Mouse (Mus musculus): ENCODE results near the gene Actr5. TPM values are rescaled to one million over a fixed set of nuclear protein-coding genes. Genes with fewer than 3 reads are reported as not detected.

Actr5 gene
- polyA plus RNA-seq, 1 experiment from 2014 or later: 7.2 TPM

DNA sequence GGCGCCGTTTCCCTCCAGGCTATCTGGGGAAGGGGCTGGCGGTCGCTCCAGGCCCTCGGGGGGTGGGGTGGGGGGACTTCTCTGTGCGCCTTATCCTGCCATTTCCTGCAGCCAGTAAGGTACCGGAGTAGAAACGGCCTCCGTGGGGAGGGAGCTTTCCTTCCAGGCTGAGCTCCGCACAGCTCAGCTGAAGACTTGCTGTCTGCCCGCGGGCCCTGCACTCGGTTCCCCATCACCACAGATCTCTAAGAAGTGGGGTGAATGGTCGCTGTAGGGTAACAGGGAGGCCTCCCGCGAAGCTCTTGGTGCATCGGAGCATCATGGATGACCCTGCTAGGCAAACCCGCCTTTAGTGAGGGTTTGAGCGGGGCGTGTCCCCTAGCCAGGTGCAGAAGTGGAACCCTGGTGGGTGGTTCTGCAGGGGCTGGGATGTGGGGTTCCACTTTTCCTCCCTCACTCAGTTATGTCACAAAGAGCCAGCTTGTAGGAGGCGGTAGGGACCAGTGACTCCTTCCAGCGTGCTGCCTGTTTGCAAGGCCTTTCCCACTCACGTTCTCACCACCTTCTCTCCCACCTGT is 43.8 kb downstream of the Actr5 start:
- peak overlapping the region; percentile 84 for H3K4me2 ChIP-seq (ENCODE audit: low read depth, low read length)
- H3K27me3 ChIP-seq (ENCODE audit: control insufficient read depth, insufficient read depth, low read depth, low read length): peaks cover 30% of the 10 kb centered on the region
- peak overlapping the region; percentile 57 for H3K4me3 ChIP-seq (ENCODE audit: low read length)
- no peak for ATAC-seq (ENCODE audit: low read depth)
- H3K36me3 ChIP-seq (ENCODE audit: control insufficient read depth, insufficient read depth, low read length): no peaks in the 10 kb centered on the region
- H3K9ac ChIP-seq (ENCODE audit: low read length): peak overlapping the region; percentile 64
- peak overlapping the region; percentile 15; the same call in 1 of the 2 replicates for H3K27ac ChIP-seq (ENCODE audit: low read length)
- H3K4me1 ChIP-seq (replicated peaks; ENCODE audit: control insufficient read depth, insufficient read depth, low read length): peaks cover 26% of the 10 kb centered on the region
- WGBS: 10% methylated on average over 23 of the region's 23 CpGs
- no peaks in the 10 kb centered on the region for H3K9me3 ChIP-seq (ENCODE audit: control insufficient read depth, low read length)

DNA sequence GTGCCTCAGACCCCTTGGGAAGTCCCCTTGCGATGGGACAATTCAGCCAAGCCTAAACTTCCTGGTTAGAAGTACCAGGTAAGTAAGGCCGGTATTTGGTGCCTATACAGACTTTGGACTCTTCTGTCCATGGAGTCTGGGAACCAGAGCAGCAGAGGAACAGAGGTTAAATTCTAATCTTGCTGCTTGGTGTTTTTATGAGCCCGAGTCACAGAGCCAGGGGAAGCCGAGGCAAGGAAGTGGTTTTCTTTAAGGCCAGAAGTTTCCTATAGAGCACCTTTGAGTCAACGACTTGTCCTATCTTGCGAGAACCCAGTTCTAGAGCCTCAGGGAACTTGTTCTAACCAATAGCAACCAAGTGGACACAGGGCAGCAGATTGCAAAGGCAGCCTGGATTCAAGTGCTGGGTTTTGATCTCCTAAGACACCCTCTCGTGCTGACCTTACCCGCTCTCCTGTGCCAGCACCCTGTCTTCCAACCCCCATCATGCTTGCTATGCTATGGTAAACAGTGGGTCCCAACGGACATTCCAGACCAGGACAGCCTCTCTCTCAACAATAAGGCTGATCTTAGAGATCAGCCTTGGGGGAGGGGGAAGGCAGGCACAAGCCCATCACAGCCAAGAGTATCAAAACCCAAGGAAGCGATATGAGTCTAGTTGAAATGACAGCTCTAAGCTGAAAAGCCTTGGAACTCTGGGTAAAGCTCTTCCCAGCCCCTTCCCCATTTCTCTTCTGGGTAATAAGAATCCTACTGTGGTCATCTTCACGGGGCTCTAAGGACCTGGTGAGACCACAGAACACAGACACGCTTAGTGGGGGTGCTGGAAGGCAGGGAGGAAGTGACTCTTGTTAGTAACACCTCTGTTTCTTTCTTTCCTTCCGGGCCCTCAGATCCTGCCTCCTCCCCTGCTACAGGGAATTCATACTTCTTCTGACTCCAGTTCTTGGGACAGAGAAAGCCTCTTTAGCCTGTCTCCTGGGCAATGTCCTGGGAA is 44.8 kb downstream of the Actr5 start:
- WGBS: 51% methylated on average over 13 of the region's 13 CpGs
- Histone ChIP-seq H3K4me3 (ENCODE audit: low read length) (peak overlapping the region; percentile 57), H3K27ac (ENCODE audit: low read length) (0 out of 2 replicates have a peak overlapping the region, but pooled peaks have one; percentile 10), H3K4me2 (ENCODE audit: low read depth, low read length) (peak overlapping the region; percentile 84), H3K27me3 (ENCODE audit: control insufficient read depth, insufficient read depth, low read depth, low read length) (peaks cover 30% of the 10 kb centered on the region), H3K4me1 (replicated peaks; ENCODE audit: control insufficient read depth, insufficient read depth, low read length) (peaks cover 32% of the 10 kb centered on the region), H3K9ac (ENCODE audit: low read length) (peak overlapping the region; percentile 44; the same call in 1 of the 2 replicates), H3K36me3 (ENCODE audit: control insufficient read depth, insufficient read depth, low read length) (no peaks in the 10 kb centered on the region), H3K9me3 (ENCODE audit: control insufficient read depth, low read length) (no peaks in the 10 kb centered on the region)
- ATAC-seq (ENCODE audit: low read depth): no peak

DNA sequence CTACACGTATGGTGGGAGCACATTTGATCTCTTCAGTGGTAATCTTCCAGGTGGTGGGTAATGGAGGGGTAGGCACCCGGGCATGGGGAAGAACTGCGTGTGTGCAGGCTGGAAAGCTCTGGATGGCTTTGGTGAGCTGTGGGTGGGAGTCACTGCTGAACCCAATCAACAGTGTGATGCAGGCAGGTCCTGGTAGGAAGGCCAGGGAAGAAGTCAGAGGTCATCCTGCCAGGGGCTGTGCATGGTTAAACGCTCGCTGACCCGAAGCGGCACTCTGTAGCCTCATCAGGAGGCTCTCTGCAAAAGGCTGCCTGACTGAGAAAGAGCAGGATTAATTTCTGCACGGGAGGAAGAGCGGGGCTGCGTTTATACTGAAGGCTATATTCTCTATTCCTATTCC is 45.9 kb downstream of the Actr5 start:
- H3K4me1 ChIP-seq (replicated peaks; ENCODE audit: control insufficient read depth, insufficient read depth, low read length): peaks cover 32% of the 10 kb centered on the region
- peak overlapping the region; percentile 84 for H3K4me2 ChIP-seq (ENCODE audit: low read depth, low read length)

DNA sequence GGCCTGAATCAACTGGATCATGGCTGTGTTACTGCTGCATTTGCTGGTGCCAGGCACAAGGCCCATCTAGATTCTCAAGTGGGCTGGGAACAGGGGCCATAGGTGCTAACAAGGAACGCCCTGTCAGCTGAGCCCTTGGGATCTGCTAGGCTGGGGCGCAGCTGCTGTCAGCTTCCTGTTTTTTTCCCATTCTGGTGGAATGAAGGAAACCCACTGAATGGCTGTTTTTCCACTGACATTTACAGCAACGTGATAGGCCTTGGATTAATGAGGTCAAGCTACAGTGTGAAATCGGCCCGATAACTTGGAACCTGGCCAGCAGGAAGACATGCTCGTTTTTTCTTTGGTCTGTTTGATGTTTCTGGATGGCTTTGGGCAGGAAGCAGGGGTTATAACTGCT is 48.1 kb downstream of the Actr5 start:
- Histone ChIP-seq H3K4me3 (ENCODE audit: low read length) (no peak overlapping the region), H3K9ac (ENCODE audit: low read length) (no peak overlapping the region), H3K36me3 (ENCODE audit: control insufficient read depth, insufficient read depth, low read length) (no peaks in the 10 kb centered on the region), H3K4me2 (ENCODE audit: low read depth, low read length) (peak overlapping the region; percentile 5; the same call in 1 of the 2 replicates), H3K27ac (ENCODE audit: low read length) (peak overlapping the region; percentile 71), H3K27me3 (ENCODE audit: control insufficient read depth, insufficient read depth, low read depth, low read length) (peaks cover 13% of the 10 kb centered on the region), H3K4me1 (replicated peaks; ENCODE audit: control insufficient read depth, insufficient read depth, low read length) (peaks cover 23% of the 10 kb centered on the region), H3K9me3 (ENCODE audit: control insufficient read depth, low read length) (no peaks in the 10 kb centered on the region)
- 7% methylated on average over 6 of the region's 6 CpGs for WGBS
- ATAC-seq (ENCODE audit: low read depth): peak; percentile 82

More for the DNA sequence above, 45.9 kb downstream of the Actr5 start:
- H3K4me3 ChIP-seq (ENCODE audit: low read length): peak overlapping the region; percentile 9; the same call in 1 of the 2 replicates
- H3K9ac ChIP-seq (ENCODE audit: low read length): no peak overlapping the region; the same call in 1 of the 2 replicates
- H3K36me3 ChIP-seq (ENCODE audit: control insufficient read depth, insufficient read depth, low read length): no peaks in the 10 kb centered on the region
- WGBS: 55% methylated on average over 10 of the region's 10 CpGs
- no peak overlapping the region for H3K27ac ChIP-seq (ENCODE audit: low read length)
- H3K27me3 ChIP-seq (ENCODE audit: control insufficient read depth, insufficient read depth, low read depth, low read length): peaks cover 30% of the 10 kb centered on the region
- ATAC-seq (ENCODE audit: low read depth): no peak
- no peaks in the 10 kb centered on the region for H3K9me3 ChIP-seq (ENCODE audit: control insufficient read depth, low read length)

DNA sequence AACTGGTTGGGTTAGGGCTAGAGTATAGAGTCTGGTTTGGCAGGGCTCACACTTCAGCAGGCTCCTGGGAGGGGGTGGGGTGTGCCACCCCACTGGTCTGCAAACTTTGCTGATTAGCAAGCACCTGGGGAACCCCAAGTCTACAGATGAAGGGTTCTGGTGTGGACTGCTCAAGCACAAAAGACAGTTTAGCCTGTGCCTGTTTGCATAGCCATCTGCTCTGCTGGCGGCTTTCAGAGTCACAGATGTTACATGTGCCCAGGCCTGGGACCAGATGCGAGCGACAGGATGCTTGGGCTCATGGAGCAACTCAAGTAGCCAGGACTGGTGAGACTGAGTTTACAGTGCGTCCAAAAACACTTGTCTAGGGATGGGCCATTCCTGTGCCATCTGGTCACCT is 48.8 kb downstream of the Actr5 start:
- WGBS: 48% methylated on average over 4 of the region's 4 CpGs
- Histone ChIP-seq H3K9ac (ENCODE audit: low read length) (no peak overlapping the region; the same call in 1 of the 2 replicates), H3K4me3 (ENCODE audit: low read length) (no peak overlapping the region), H3K4me1 (replicated peaks; ENCODE audit: control insufficient read depth, insufficient read depth, low read length) (peaks cover 18% of the 10 kb centered on the region), H3K36me3 (ENCODE audit: control insufficient read depth, insufficient read depth, low read length) (no peaks in the 10 kb centered on the region), H3K27ac (ENCODE audit: low read length) (peak overlapping the region; percentile 62), H3K27me3 (ENCODE audit: control insufficient read depth, insufficient read depth, low read depth, low read length) (peaks cover 7% of the 10 kb centered on the region), H3K9me3 (ENCODE audit: control insufficient read depth, low read length) (no peaks in the 10 kb centered on the region), H3K4me2 (ENCODE audit: low read depth, low read length) (peak overlapping the region; percentile 5; the same call in 1 of the 2 replicates)
- peak; percentile 14; the same call in 1 of the 2 replicates for ATAC-seq (ENCODE audit: low read depth)

DNA sequence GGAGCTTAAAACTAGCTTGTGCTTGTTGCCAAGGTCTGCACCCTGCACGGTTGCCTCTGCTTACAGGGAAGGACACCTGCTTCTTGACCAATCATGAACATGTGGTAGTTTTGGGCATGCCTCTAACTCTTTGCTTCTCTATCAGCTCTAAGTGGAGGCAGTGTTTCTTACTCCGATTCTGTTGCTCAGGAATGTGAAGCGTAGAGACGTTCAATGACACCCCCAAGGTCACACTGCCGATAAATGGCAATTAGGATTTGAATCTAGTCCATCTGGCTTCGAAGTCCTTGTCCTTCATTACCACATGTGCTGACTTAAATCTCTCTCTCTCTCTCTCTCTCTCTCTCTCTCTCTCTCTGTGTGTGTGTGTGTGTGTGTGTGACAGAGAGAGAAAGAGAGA is 49.4 kb downstream of the Actr5 start:
- peaks cover under 1% of the 10 kb centered on the region; the same call in 1 of the 2 replicates for H3K27me3 ChIP-seq (ENCODE audit: control insufficient read depth, insufficient read depth, low read depth, low read length)
- H3K4me2 ChIP-seq (ENCODE audit: low read depth, low read length): 0 out of 2 replicates have a peak overlapping the region, but pooled peaks have one; percentile 7
- 57% methylated on average over 6 of the region's 6 CpGs for WGBS
- H3K36me3 ChIP-seq (ENCODE audit: control insufficient read depth, insufficient read depth, low read length): no peaks in the 10 kb centered on the region
- H3K9ac ChIP-seq (ENCODE audit: low read length): no peak overlapping the region
- no peak overlapping the region for H3K27ac ChIP-seq (ENCODE audit: low read length)
- no peaks in the 10 kb centered on the region for H3K9me3 ChIP-seq (ENCODE audit: control insufficient read depth, low read length)
- no peak overlapping the region for H3K4me3 ChIP-seq (ENCODE audit: low read length)
- H3K4me1 ChIP-seq (replicated peaks; ENCODE audit: control insufficient read depth, insufficient read depth, low read length): peaks cover 18% of the 10 kb centered on the region
- ATAC-seq (ENCODE audit: low read depth): no peak

DNA sequence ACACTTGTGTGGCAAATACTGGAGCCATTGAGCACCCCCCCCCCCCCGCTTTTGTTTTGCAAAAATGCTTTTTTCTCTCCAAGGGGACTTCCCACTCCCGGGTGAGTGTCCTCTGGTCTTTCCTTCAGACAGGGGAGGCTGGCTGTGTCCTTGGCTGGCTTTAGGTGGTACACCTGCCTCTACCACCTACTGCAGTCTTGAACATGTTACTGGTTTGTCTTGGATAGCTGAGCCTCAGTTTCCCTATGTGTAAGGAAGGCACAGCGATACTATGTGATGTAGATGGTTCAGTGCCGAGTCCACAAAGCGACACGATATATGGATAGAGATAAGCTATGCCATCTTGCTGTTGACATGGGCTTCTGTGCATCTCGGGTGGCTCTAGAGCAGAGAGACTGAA is 50.1 kb downstream of the Actr5 start:
- Histone ChIP-seq H3K4me2 (ENCODE audit: low read depth, low read length) (no peak overlapping the region), H3K9me3 (ENCODE audit: control insufficient read depth, low read length) (no peaks in the 10 kb centered on the region), H3K27ac (ENCODE audit: low read length) (no peak overlapping the region), H3K27me3 (ENCODE audit: control insufficient read depth, insufficient read depth, low read depth, low read length) (no peaks in the 10 kb centered on the region), H3K4me3 (ENCODE audit: low read length) (no peak overlapping the region), H3K36me3 (ENCODE audit: control insufficient read depth, insufficient read depth, low read length) (no peaks in the 10 kb centered on the region), H3K9ac (ENCODE audit: low read length) (no peak overlapping the region), H3K4me1 (replicated peaks; ENCODE audit: control insufficient read depth, insufficient read depth, low read length) (peaks cover 18% of the 10 kb centered on the region)
- WGBS: 71% methylated on average over 7 of the region's 7 CpGs
- ATAC-seq (ENCODE audit: low read depth): no peak

DNA sequence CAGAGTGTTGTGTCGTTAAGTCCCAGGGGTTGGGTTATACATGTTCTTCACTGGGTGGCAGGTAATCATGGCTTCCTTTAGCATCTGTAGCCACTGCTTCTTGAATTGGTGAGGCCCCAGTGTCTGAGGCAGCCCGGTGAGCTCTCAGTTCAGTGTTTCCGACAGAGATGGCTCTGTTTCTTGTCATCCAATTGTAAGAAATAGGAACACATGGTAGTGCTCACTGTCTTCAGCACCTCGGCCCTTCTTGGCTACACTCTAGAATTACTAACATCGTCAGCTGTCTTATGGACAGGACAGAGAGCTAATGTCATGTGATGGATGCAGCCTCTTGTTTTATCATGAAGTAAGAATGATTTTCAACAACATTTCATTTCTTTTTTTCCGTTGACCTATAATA is 50.5 kb downstream of the Actr5 start:
- H3K27ac ChIP-seq (ENCODE audit: low read length): no peak overlapping the region
- H3K4me1 ChIP-seq (replicated peaks; ENCODE audit: control insufficient read depth, insufficient read depth, low read length): peaks cover 20% of the 10 kb centered on the region
- no peak overlapping the region for H3K4me3 ChIP-seq (ENCODE audit: low read length)
- no peak overlapping the region for H3K4me2 ChIP-seq (ENCODE audit: low read depth, low read length)
- no peaks in the 10 kb centered on the region for H3K9me3 ChIP-seq (ENCODE audit: control insufficient read depth, low read length)
- H3K9ac ChIP-seq (ENCODE audit: low read length): no peak overlapping the region
- WGBS: 67% methylated on average over 6 of the region's 6 CpGs
- ATAC-seq (ENCODE audit: low read depth): no peak
- H3K36me3 ChIP-seq (ENCODE audit: control insufficient read depth, insufficient read depth, low read length): no peaks in the 10 kb centered on the region
- H3K27me3 ChIP-seq (ENCODE audit: control insufficient read depth, insufficient read depth, low read depth, low read length): no peaks in the 10 kb centered on the region

DNA sequence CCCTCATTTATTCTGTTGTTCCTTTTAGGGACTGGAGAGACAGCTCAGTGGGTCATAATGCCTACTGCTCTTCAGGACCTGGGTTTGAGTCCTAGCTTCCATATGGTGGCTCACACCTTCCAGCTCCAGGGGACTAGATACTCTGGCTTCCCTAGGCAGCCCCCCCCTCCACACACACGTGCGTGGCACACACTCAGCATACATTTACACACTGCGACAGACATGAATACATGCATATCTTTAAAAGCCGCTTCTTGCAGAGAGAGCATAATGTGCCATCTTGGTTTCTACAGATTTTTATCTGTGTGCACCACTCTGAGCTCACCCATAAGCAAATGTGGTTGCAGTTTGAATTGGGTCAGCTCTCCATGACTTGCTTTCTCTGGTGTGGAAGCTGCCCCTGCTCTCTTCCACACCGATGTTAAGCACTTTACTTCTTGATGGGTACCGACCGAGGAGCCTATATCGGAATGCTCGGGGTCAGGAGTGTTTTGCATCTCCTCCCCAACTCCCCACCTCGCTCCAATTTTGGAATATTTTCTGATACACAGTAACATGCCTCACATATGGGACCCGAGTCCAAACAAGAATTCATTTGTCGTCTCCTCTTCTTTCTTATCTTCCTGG is 51.3 kb downstream of the Actr5 start:
- 83% methylated on average over 12 of the region's 12 CpGs for whole genome bisulfite sequencing
- no peak overlapping the region for H3K27ac ChIP-seq (ENCODE audit: low read length)
- no peaks in the 10 kb centered on the region for H3K9me3 ChIP-seq (ENCODE audit: control insufficient read depth, low read length)
- H3K27me3 ChIP-seq (ENCODE audit: control insufficient read depth, insufficient read depth, low read depth, low read length): no peaks in the 10 kb centered on the region
- H3K4me2 ChIP-seq (ENCODE audit: low read depth, low read length): no peak overlapping the region
- H3K4me1 ChIP-seq (replicated peaks; ENCODE audit: control insufficient read depth, insufficient read depth, low read length): peaks cover 22% of the 10 kb centered on the region
- no peak for ATAC-seq (ENCODE audit: low read depth)
- H3K36me3 ChIP-seq (ENCODE audit: control insufficient read depth, insufficient read depth, low read length): no peaks in the 10 kb centered on the region
- H3K4me3 ChIP-seq (ENCODE audit: low read length): no peak overlapping the region
- no peak overlapping the region for H3K9ac ChIP-seq (ENCODE audit: low read length)
